Mouse (Mus musculus): ENCODE data around the gene Pard6a.

The Pard6a gene

GRCm38 (mm10) chr8:105700966-105701824 is at the start of gene Pard6a, which contains the start of gene Acd:
Gene Pard6a (plus strand): TSS chr8:105701148.
Gene Acd (minus strand): TSS chr8:105701102.
- DNase-seq (ENCODE audit: low spot score in 2 of 2) = peak; percentile 96

- DNase-seq (ENCODE audit: low spot score in 2 of 2) = no peak
Observed at GRCm38 (mm10) chr8:105657641-105658040, 43.3 kb upstream of the Pard6a start.

GRCm38 (mm10) chr8:105661167-105661566 is 39.8 kb upstream of the Pard6a start:
- no peak for DNase-seq (ENCODE audit: low spot score in 2 of 2)

- no peak for DNase-seq (ENCODE audit: low spot score in 2 of 2)
Observed at GRCm38 (mm10) chr8:105677891-105678290, 23.1 kb upstream of the Pard6a start.

GRCm38 (mm10) chr8:105685325-105685724 is 15.6 kb upstream of the Pard6a start:
- DNase-seq (ENCODE audit: low spot score in 2 of 2) = no peak

GRCm38 (mm10) chr8:105685796-105686308 is 15.1 kb upstream of the Pard6a start, which contains the start of gene Carmil2:
Gene Carmil2 (plus strand): TSS chr8:105686274.
- DNase-seq (ENCODE audit: low spot score in 2 of 2) = peak; percentile 70 to 82

GRCm38 (mm10) chr8:105686551-105686950 is 14.4 kb upstream of the Pard6a start:
- DNase-seq (ENCODE audit: low spot score in 2 of 2) = no peak

- no peak for DNase-seq (ENCODE audit: low spot score in 2 of 2)
Observed at GRCm38 (mm10) chr8:105687512-105687911, 13.4 kb upstream of the Pard6a start.

- DNase-seq (ENCODE audit: low spot score in 2 of 2) = no peak
Observed at GRCm38 (mm10) chr8:105688242-105688752, 12.7 kb upstream of the Pard6a start.

- no peak for DNase-seq (ENCODE audit: low spot score in 2 of 2)
Observed at GRCm38 (mm10) chr8:105689256-105689982, 11.5 kb upstream of the Pard6a start.

- no peak for DNase-seq (ENCODE audit: low spot score in 2 of 2)
Observed at GRCm38 (mm10) chr8:105689983-105690360, 11.0 kb upstream of the Pard6a start.

- no peak for DNase-seq (ENCODE audit: low spot score in 2 of 2)
Observed at GRCm38 (mm10) chr8:105690978-105691377, 10.0 kb upstream of the Pard6a start.

GRCm38 (mm10) chr8:105692449-105693182 is 8.3 kb upstream of the Pard6a start:
- DNase-seq (ENCODE audit: low spot score in 2 of 2) = no peak

GRCm38 (mm10) chr8:105693648-105694047 is 7.3 kb upstream of the Pard6a start:
- DNase-seq (ENCODE audit: low spot score in 2 of 2) = no peak

- no peak for DNase-seq (ENCODE audit: low spot score in 2 of 2)
Observed at GRCm38 (mm10) chr8:105694051-105694799, 6.7 kb upstream of the Pard6a start.

- DNase-seq (ENCODE audit: low spot score in 2 of 2) = no peak
Observed at GRCm38 (mm10) chr8:105695080-105695780, 5.7 kb upstream of the Pard6a start.

GRCm38 (mm10) chr8:105697196-105697780 is 3.7 kb upstream of the Pard6a start:
- no peak for DNase-seq (ENCODE audit: low spot score in 2 of 2)

GRCm38 (mm10) chr8:105698734-105699133 is 2.2 kb upstream of the Pard6a start:
- no peak for DNase-seq (ENCODE audit: low spot score in 2 of 2)

GRCm38 (mm10) chr8:105699488-105700215 is 1.3 kb upstream of the Pard6a start:
- DNase-seq (ENCODE audit: low spot score in 2 of 2) = no peak
